Mouse (Mus musculus): ENCODE results near the gene Cisd3. TPM values are rescaled to one million over a fixed set of nuclear protein-coding genes. Genes with fewer than 3 reads are reported as not detected.

Cisd3 gene
- polyA plus RNA-seq, 1 experiment from 2014 or later: 11.8 TPM

- no peak overlapping the region for H3K4me3 ChIP-seq (ENCODE audit: low read depth, low read length)
- 88% methylated on average over 13 of the region's 13 CpGs for WGBS
Measured at GRCm38 (mm10) chr11:97665431-97665830, 20.2 kb upstream of the Cisd3 start.

GRCm38 (mm10) chr11:97666221-97666620, 19.4 kb upstream of the Cisd3 start:
- H3K4me3 ChIP-seq (ENCODE audit: low read depth, low read length): no peak overlapping the region
- H3K36me3 ChIP-seq (replicated peaks; ENCODE audit: control insufficient read depth, insufficient read depth, low read depth, low read length): peaks cover 7% of the 10 kb centered on the region
- H3K27ac ChIP-seq (replicated peaks; ENCODE audit: low read depth, low read length): no peak overlapping the region
- H3K4me2 ChIP-seq (ENCODE audit: low read depth, low read length): no peak overlapping the region
- ATAC-seq (replicated peaks; ENCODE audit: insufficient number of reproducible peaks, low FRiP score, low TSS enrichment, low read depth) (no peak), DNase-seq (ENCODE audit: low spot score) (peak; percentile 47)
- H3K9ac ChIP-seq (replicated peaks; ENCODE audit: low read length): no peak overlapping the region
- H3K27me3 ChIP-seq (ENCODE audit: control insufficient read depth, insufficient read depth, low read length): peaks cover 5% of the 10 kb centered on the region
- peaks cover 11% of the 10 kb centered on the region for H3K4me1 ChIP-seq (ENCODE audit: control insufficient read depth, insufficient read depth, low read length)
- H3K9me3 ChIP-seq (replicated peaks; ENCODE audit: control insufficient read depth, low read length): no peaks in the 10 kb centered on the region
- 91% methylated on average over 7 of the region's 7 CpGs for WGBS

More at GRCm38 (mm10) chr11:97665431-97665830, 20.2 kb upstream of the Cisd3 start:
- no peak overlapping the region for H3K4me2 ChIP-seq (ENCODE audit: low read depth, low read length)
- peaks cover 5% of the 10 kb centered on the region for H3K36me3 ChIP-seq (replicated peaks; ENCODE audit: control insufficient read depth, insufficient read depth, low read depth, low read length)
- ATAC-seq (replicated peaks; ENCODE audit: insufficient number of reproducible peaks, low FRiP score, low TSS enrichment, low read depth): no peak
- no peak for DNase-seq (ENCODE audit: low spot score)
- H3K27me3 ChIP-seq (ENCODE audit: control insufficient read depth, insufficient read depth, low read length): peaks cover 8% of the 10 kb centered on the region
- no peak overlapping the region for H3K27ac ChIP-seq (replicated peaks; ENCODE audit: low read depth, low read length)
- no peak overlapping the region for H3K9ac ChIP-seq (replicated peaks; ENCODE audit: low read length)
- peaks cover 11% of the 10 kb centered on the region for H3K4me1 ChIP-seq (ENCODE audit: control insufficient read depth, insufficient read depth, low read length)
- H3K9me3 ChIP-seq (replicated peaks; ENCODE audit: control insufficient read depth, low read length): no peaks in the 10 kb centered on the region

- H3K4me3 ChIP-seq (ENCODE audit: low read depth, low read length): no peak overlapping the region
- no peaks in the 10 kb centered on the region for H3K9me3 ChIP-seq (replicated peaks; ENCODE audit: control insufficient read depth, low read length)
- WGBS: 84% methylated on average over 15 of the region's 15 CpGs
- peaks cover 9% of the 10 kb centered on the region for H3K4me1 ChIP-seq (ENCODE audit: control insufficient read depth, insufficient read depth, low read length)
- H3K27me3 ChIP-seq (ENCODE audit: control insufficient read depth, insufficient read depth, low read length): peaks cover 2% of the 10 kb centered on the region
- peaks cover 11% of the 10 kb centered on the region for H3K36me3 ChIP-seq (replicated peaks; ENCODE audit: control insufficient read depth, insufficient read depth, low read depth, low read length)
- no peak for DNase-seq (ENCODE audit: low spot score)
- H3K4me2 ChIP-seq (ENCODE audit: low read depth, low read length): no peak overlapping the region
- ATAC-seq (replicated peaks; ENCODE audit: insufficient number of reproducible peaks, low FRiP score, low TSS enrichment, low read depth): no peak
- no peak overlapping the region for H3K9ac ChIP-seq (replicated peaks; ENCODE audit: low read length)
- no peak overlapping the region for H3K27ac ChIP-seq (replicated peaks; ENCODE audit: low read depth, low read length)
Measured at GRCm38 (mm10) chr11:97666794-97667193, 18.8 kb upstream of the Cisd3 start.

GRCm38 (mm10) chr11:97668160-97668559, 17.5 kb upstream of the Cisd3 start:
- Histone ChIP-seq H3K9ac (replicated peaks; ENCODE audit: low read length) (no peak overlapping the region), H3K4me3 (ENCODE audit: low read depth, low read length) (no peak overlapping the region), H3K27me3 (ENCODE audit: control insufficient read depth, insufficient read depth, low read length) (no peaks in the 10 kb centered on the region), H3K27ac (replicated peaks; ENCODE audit: low read depth, low read length) (no peak overlapping the region), H3K9me3 (replicated peaks; ENCODE audit: control insufficient read depth, low read length) (no peaks in the 10 kb centered on the region), H3K4me2 (ENCODE audit: low read depth, low read length) (no peak overlapping the region), H3K36me3 (replicated peaks; ENCODE audit: control insufficient read depth, insufficient read depth, low read depth, low read length) (peaks cover 18% of the 10 kb centered on the region), H3K4me1 (ENCODE audit: control insufficient read depth, insufficient read depth, low read length) (peaks cover 4% of the 10 kb centered on the region)
- ATAC-seq (replicated peaks; ENCODE audit: insufficient number of reproducible peaks, low FRiP score, low TSS enrichment, low read depth) (no peak), DNase-seq (ENCODE audit: low spot score) (no peak)
- WGBS: 88% methylated on average over 7 of the region's 7 CpGs

- peaks cover 4% of the 10 kb centered on the region for H3K4me1 ChIP-seq (ENCODE audit: control insufficient read depth, insufficient read depth, low read length)
- H3K9ac ChIP-seq (replicated peaks; ENCODE audit: low read length): no peak overlapping the region
- no peak overlapping the region for H3K4me2 ChIP-seq (ENCODE audit: low read depth, low read length)
- H3K27me3 ChIP-seq (ENCODE audit: control insufficient read depth, insufficient read depth, low read length): no peaks in the 10 kb centered on the region
- 44% methylated on average over 15 of the region's 15 CpGs for WGBS
- H3K27ac ChIP-seq (replicated peaks; ENCODE audit: low read depth, low read length): no peak overlapping the region
- peaks cover 20% of the 10 kb centered on the region for H3K36me3 ChIP-seq (replicated peaks; ENCODE audit: control insufficient read depth, insufficient read depth, low read depth, low read length)
- ATAC-seq (replicated peaks; ENCODE audit: insufficient number of reproducible peaks, low FRiP score, low TSS enrichment, low read depth): no peak
- no peak overlapping the region for H3K4me3 ChIP-seq (ENCODE audit: low read depth, low read length)
- no peak for DNase-seq (ENCODE audit: low spot score)
- H3K9me3 ChIP-seq (replicated peaks; ENCODE audit: control insufficient read depth, low read length): no peaks in the 10 kb centered on the region
Measured at GRCm38 (mm10) chr11:97669268-97669667, 16.4 kb upstream of the Cisd3 start.

GRCm38 (mm10) chr11:97669829-97670228, 15.8 kb upstream of the Cisd3 start:
- Histone ChIP-seq H3K27ac (replicated peaks; ENCODE audit: low read depth, low read length) (no peak overlapping the region), H3K4me1 (ENCODE audit: control insufficient read depth, insufficient read depth, low read length) (peaks cover 2% of the 10 kb centered on the region), H3K9ac (replicated peaks; ENCODE audit: low read length) (no peak overlapping the region), H3K4me3 (ENCODE audit: low read depth, low read length) (peak overlapping the region; percentile 6; the same call in 1 of the 2 replicates), H3K4me2 (ENCODE audit: low read depth, low read length) (no peak overlapping the region), H3K9me3 (replicated peaks; ENCODE audit: control insufficient read depth, low read length) (no peaks in the 10 kb centered on the region), H3K27me3 (ENCODE audit: control insufficient read depth, insufficient read depth, low read length) (no peaks in the 10 kb centered on the region), H3K36me3 (replicated peaks; ENCODE audit: control insufficient read depth, insufficient read depth, low read depth, low read length) (peaks cover 25% of the 10 kb centered on the region)
- WGBS: 31% methylated on average over 6 of the region's 6 CpGs
- DNase-seq (ENCODE audit: low spot score) (no peak), ATAC-seq (replicated peaks; ENCODE audit: insufficient number of reproducible peaks, low FRiP score, low TSS enrichment, low read depth) (no peak)

- no peak overlapping the region for H3K4me2 ChIP-seq (ENCODE audit: low read depth, low read length)
- 54% methylated on average over 13 of the region's 13 CpGs for WGBS
- H3K27me3 ChIP-seq (ENCODE audit: control insufficient read depth, insufficient read depth, low read length): no peaks in the 10 kb centered on the region
- no peak overlapping the region for H3K9ac ChIP-seq (replicated peaks; ENCODE audit: low read length)
- no peaks in the 10 kb centered on the region for H3K9me3 ChIP-seq (replicated peaks; ENCODE audit: control insufficient read depth, low read length)
- H3K36me3 ChIP-seq (replicated peaks; ENCODE audit: control insufficient read depth, insufficient read depth, low read depth, low read length): peaks cover 28% of the 10 kb centered on the region
- H3K4me1 ChIP-seq (ENCODE audit: control insufficient read depth, insufficient read depth, low read length): no peaks in the 10 kb centered on the region; the same call in none of the 2 replicates
- peak overlapping the region; percentile 6; the same call in 1 of the 2 replicates for H3K4me3 ChIP-seq (ENCODE audit: low read depth, low read length)
- H3K27ac ChIP-seq (replicated peaks; ENCODE audit: low read depth, low read length): no peak overlapping the region
- no peak for DNase-seq (ENCODE audit: low spot score)
- ATAC-seq (replicated peaks; ENCODE audit: insufficient number of reproducible peaks, low FRiP score, low TSS enrichment, low read depth): no peak
Measured at GRCm38 (mm10) chr11:97670234-97671176, 15.1 kb upstream of the Cisd3 start.

GRCm38 (mm10) chr11:97671177-97671527, 14.5 kb upstream of the Cisd3 start:
- H3K9ac ChIP-seq (replicated peaks; ENCODE audit: low read length): no peak overlapping the region
- 25% methylated on average over 2 of the region's 2 CpGs for WGBS
- no peak overlapping the region for H3K27ac ChIP-seq (replicated peaks; ENCODE audit: low read depth, low read length)
- no peak overlapping the region for H3K4me3 ChIP-seq (ENCODE audit: low read depth, low read length)
- H3K4me2 ChIP-seq (ENCODE audit: low read depth, low read length): no peak overlapping the region
- no peaks in the 10 kb centered on the region for H3K9me3 ChIP-seq (replicated peaks; ENCODE audit: control insufficient read depth, low read length)
- DNase-seq (ENCODE audit: low spot score) (no peak), ATAC-seq (replicated peaks; ENCODE audit: insufficient number of reproducible peaks, low FRiP score, low TSS enrichment, low read depth) (no peak)
- H3K36me3 ChIP-seq (replicated peaks; ENCODE audit: control insufficient read depth, insufficient read depth, low read depth, low read length): peaks cover 28% of the 10 kb centered on the region
- no peaks in the 10 kb centered on the region; the same call in none of the 2 replicates for H3K4me1 ChIP-seq (ENCODE audit: control insufficient read depth, insufficient read depth, low read length)
- no peaks in the 10 kb centered on the region for H3K27me3 ChIP-seq (ENCODE audit: control insufficient read depth, insufficient read depth, low read length)

Data from embryonic facial prominence, embryonic 11.5 days (tissue).